Mouse (Mus musculus) brain, embryonic 14.5 days (tissue): Measurements from ENCODE around the gene Slc10a7. TPM values are rescaled to one million over a fixed set of nuclear protein-coding genes. Genes with fewer than 3 reads are reported as not detected.

ENCODE experiments used
- DNase-seq: peaks from one replicate; pipeline ENCODE4 v3.0.0-alpha.2; 2011; ENCODE audit warnings: low read depth
- CTCF ChIP-seq: fragments of 200-500 bp; IDR thresholded peaks from 2 replicates; pipeline ENCODE4 v1.5.1; 2012; ENCODE audit warnings: inconsistent platforms, mild to moderate bottlenecking, moderate library complexity, borderline replicate concordance; ENCODE audit not compliant: insufficient read depth, insufficient read length; ENCODE audit errors: extremely low read depth
- POLR2A ChIP-seq: fragments of 200-500 bp; IDR thresholded peaks from 2 replicates; pipeline ENCODE4 v1.6.1; 2012; ENCODE audit warnings: mild to moderate bottlenecking, inconsistent platforms, borderline replicate concordance; ENCODE audit not compliant: poor library complexity, insufficient read depth, insufficient read length, severe bottlenecking; ENCODE audit errors: extremely low read depth
- polyA plus RNA-seq: library from polyadenylated mRNA; depleted of rRNA; stranded (reverse); fragments of >200 nt; gene quantifications from 2 replicates; pipeline ENCODE4 v1.2.3, GENCODE M21; 2012

Gene Slc10a7
- polyA plus RNA-seq, 1 experiment, result 12.4 TPM

- TF ChIP-seq CTCF (no peak), POLR2A (no peak)
- no peak for DNase-seq
Measured at GRCm38 (mm10) chr8:78595481-78595908, 86.3 kb downstream of the Slc10a7 start.

- no peak for TF ChIP-seq CTCF
- TF ChIP-seq POLR2A, result no peak
- DNase-seq, result peak; percentile 82
Measured at GRCm38 (mm10) chr8:78598237-78598636, 89.1 kb downstream of the Slc10a7 start.

GRCm38 (mm10) chr8:78603084-78603483 is 93.9 kb downstream of the Slc10a7 start:
- no peak for TF ChIP-seq POLR2A
- no peak for TF ChIP-seq CTCF
- no peak for DNase-seq

GRCm38 (mm10) chr8:78604426-78604825 is 95.3 kb downstream of the Slc10a7 start:
- DNase-seq, result no peak
- TF ChIP-seq CTCF (no peak), POLR2A (no peak)

- TF ChIP-seq CTCF (no peak), POLR2A (no peak)
- DNase-seq, result no peak
Measured at GRCm38 (mm10) chr8:78609301-78609700, 100.2 kb downstream of the Slc10a7 start.

DNA sequence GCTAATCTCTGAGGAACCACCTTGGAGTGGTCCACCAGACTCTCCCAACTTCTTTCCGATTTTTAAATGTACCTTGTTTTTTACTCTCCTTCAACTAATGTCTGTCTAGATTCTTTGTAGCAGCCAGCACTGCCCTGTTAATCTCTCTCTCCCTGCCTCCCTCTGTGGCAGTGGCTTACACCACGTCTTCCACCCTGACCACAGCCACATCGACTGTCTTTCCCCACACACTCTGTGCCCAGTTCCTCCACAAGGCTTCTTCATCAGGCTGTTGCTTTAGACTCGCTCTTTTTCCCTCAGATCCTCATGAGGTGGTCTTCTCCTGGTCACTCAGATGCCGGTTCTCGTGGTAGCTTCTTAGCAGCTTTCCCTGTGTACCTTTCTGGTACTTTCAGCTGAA is 101.9 kb downstream of the Slc10a7 start:
- no peak for DNase-seq
- no peak for TF ChIP-seq CTCF
- no peak for TF ChIP-seq POLR2A

DNA sequence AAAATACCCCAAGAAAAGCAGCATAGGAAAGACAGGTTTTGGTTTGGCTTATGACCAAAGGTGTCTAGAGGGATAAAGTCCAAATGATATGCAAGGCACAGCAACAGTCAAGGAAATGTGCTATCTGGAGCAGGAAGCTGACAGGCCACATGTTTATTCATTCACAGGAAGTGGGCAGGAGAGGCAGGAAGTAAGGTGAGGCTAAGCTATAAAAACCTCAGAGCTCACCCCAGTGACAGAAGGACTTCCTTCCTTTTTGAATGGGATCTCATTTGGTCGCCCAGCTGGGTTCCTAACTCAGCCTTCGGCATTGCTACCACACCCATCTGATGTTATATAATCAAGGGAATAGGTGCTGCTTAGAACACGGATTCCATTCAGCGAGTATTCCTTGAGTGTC is 113.2 kb downstream of the Slc10a7 start:
- DNase-seq, result no peak
- no peak for TF ChIP-seq POLR2A
- no peak for TF ChIP-seq CTCF

GRCm38 (mm10) chr8:78623972-78624371 is 114.8 kb downstream of the Slc10a7 start:
- no peak for TF ChIP-seq POLR2A
- TF ChIP-seq CTCF, result no peak

GRCm38 (mm10) chr8:78624738-78625442 is 115.7 kb downstream of the Slc10a7 start:
- no peak for DNase-seq
- TF ChIP-seq POLR2A (no peak), CTCF (no peak)

More at GRCm38 (mm10) chr8:78623972-78624371, 114.8 kb downstream of the Slc10a7 start:
- no peak for DNase-seq

- no peak for DNase-seq
- TF ChIP-seq CTCF, result no peak
- no peak for TF ChIP-seq POLR2A
Measured at GRCm38 (mm10) chr8:78626632-78627031, 117.5 kb downstream of the Slc10a7 start.

- peak; percentile 21 for DNase-seq
Measured at GRCm38 (mm10) chr8:78627793-78628192, 118.6 kb downstream of the Slc10a7 start.

More at GRCm38 (mm10) chr8:78627793-78628192, 118.6 kb downstream of the Slc10a7 start:
- TF ChIP-seq POLR2A, result no peak
- no peak for TF ChIP-seq CTCF
